Mouse (Mus musculus): ENCODE measurements around the gene Fgd4.

Fgd4 gene

DNA sequence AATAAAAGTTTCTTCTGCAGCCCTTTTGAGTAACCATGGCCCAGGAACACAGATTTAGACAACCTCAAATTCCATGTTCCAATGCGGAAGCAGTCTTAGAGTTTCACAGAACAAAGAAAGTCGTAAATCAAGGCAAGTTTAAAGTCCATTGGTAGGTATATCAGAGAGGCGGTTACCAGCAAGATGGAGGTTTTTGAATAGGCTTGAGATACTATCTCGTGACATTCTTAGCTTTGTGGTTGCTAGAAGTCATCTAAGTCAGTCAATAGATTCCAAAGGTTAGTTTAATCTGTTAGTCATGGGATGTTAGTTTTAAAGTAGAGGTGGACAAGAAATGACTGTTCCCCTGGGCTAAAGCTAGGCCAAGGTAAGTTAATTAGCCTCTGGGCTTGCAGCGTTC, at the start of gene Fgd4:
Gene Fgd4, minus strand, starts transcription at position 89 of the 400 bp plus-strand sequence.
- no peak for DNase-seq

GRCm38 (mm10) chr16:16645148-16645547, 44.8 kb upstream of the Fgd4 start:
- no peak for DNase-seq

GRCm38 (mm10) chr16:16633730-16634129, 33.4 kb upstream of the Fgd4 start:
- no peak for DNase-seq

DNA sequence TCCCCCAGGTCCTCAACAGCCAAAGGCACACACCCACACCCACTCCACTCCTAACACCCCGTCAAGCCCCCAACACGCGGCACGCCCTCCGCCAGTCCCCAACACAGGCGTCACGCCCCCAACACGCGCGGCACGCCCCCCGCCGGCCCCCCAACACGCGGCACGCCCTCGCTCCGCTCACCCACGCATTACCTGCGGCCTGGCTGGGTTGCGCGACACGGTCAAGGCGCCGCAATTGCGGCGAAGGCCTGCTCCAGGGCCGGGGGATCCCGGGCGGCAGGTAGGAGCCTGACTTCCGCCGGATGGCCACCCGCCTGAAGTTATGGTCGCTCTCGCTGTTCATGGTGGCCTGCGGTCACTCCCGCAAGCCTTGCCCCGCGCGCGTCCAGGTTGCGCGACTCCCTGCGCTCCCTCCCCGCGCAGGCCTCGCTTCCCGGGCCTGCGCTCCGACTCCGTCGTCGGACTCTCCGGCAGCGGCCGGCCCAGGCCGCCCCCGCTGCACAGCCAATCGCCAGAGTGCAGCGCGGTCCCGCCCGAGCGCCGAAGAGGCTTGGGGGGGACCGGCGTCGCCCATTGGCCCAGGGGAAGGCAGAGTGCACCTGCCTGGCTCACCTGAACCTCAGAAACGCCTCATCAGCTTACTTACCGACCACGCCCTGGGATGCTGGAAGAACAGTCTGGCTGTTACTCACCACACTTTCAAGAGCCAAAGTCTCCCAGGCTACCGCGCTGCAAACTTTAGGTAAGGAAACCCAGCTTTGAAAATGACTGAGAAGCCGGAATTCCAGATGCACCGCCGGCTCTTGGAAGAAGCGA, 555 bp downstream of the Fgd4 start:
- DNase-seq, result peak; percentile 26

DNA sequence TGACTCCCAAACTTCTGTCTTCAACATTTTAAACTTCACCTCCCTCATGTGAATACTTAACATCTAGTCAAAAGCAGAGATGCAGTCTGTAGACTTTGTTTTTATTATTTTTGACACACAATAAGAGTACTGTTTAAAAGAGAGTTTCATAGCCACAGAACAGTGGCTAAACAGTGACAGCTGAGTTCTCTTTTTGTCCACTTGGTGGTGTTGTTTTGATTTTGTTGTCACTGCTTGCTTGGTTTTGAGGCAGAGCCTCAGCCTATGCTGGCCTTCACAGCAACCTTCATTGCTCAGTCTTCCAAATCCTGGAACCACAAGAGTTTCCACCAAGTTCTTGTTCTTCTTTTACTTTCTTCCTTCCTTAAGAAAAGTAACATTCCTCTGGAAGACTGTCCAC, 3.8 kb downstream of the Fgd4 start:
- DNase-seq, result no peak

DNA sequence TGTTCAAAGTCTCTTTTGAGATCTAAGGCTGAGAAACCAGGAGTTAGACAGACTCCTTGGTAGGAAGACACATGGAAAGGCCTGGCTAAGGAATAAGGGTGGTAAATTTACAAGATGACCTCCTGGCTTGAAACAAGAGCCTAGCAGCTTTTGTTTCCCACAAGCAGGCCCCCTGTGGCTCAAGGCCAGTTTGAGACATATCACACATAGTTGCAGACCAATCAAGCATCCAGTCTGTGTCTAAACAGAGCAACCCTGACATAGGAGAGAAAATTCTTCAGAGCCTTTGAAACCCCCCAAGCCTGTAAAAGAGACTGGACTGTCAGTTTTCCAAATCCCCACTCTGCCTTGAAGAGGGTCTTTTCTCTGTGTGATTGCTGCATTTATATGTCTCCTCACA, 7.7 kb downstream of the Fgd4 start:
- no peak for DNase-seq

GRCm38 (mm10) chr16:16584409-16585032, 15.8 kb downstream of the Fgd4 start:
- DNase-seq, result peak; percentile 71

DNA sequence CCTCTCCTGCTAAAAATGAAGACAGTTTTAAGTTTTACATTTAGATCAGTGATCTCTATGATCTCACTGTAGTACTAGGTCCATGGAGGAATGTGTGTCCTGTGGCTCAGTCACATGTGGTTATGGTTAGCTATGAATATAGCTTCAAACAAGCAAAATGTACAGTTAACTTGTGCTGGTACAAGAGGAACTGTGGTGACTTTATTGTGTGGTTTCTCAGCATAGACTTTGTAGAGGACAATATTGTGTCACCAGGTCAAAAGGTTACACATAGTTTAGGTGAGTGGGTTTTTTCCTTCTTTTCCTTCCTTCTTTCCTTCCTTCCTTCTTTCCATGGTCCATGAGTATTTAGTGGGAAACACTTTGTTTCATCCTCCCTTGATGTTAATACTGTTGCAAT, 23.8 kb downstream of the Fgd4 start:
- no peak for DNase-seq

GRCm38 (mm10) chr16:16574508-16574907, 25.8 kb downstream of the Fgd4 start:
- no peak for DNase-seq

GRCm38 (mm10) chr16:16573167-16573566, 27.2 kb downstream of the Fgd4 start:
- no peak for DNase-seq

DNA sequence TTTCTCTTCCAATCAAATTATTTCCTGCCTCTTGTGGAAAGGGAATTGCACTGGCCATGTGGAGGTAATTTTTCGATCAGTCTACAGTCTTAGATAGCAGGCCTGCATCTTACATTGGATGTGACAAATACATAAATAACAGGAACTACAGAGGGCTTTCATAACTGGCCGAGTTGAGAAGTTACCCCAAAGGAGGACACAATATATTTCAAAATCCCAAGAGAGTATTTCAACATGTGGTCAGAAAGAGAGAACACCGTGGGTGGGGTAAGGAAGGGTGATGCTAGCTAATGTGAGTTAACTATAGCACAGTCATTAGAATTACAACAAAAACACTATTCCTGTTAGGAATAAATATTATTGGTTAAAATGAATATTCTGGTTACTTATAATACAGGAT, 29.0 kb downstream of the Fgd4 start:
- DNase-seq, result no peak

DNA sequence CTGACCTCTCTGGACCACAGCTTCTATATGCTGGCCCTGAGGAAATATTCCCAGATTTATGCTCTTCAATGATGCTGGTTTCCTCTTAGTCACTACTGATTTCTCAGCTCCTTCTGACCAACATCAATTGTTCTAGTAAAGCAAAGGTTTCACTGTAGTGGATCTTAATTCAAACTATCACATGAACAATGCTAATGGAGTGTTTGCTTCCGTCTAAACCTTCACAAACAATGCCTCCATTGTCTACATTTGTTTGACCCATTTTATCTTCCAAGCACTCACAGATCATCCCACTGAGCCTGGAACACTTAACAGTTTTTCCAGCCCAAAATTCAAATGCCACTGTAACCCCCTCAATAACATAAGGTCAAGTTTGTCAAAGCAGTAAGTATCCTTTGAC, 33.6 kb downstream of the Fgd4 start:
- no peak for DNase-seq

DNA sequence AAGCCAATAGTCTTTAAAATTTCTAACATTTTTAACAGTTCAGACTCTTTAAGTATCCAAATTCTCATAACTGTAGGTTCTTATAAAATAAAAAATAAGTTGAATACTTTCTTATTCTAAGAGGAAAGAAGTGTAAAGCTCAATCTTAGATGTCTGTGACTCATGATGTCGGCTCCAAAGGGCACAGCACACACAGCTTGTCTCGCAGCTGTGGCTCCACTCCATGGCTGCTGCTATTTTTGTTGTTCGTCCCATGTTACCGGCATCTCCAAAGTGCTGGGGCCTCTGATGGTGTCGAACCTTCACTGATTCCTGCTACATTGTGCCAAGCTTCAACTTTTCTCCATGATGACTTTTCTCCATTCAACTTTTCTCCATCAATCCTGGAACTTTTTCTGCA, 34.1 kb downstream of the Fgd4 start:
- no peak for DNase-seq

- no peak for DNase-seq
These were observed 34.6 kb downstream of the Fgd4 start for GRCm38 (mm10) chr16:16565786-16566185.

DNA sequence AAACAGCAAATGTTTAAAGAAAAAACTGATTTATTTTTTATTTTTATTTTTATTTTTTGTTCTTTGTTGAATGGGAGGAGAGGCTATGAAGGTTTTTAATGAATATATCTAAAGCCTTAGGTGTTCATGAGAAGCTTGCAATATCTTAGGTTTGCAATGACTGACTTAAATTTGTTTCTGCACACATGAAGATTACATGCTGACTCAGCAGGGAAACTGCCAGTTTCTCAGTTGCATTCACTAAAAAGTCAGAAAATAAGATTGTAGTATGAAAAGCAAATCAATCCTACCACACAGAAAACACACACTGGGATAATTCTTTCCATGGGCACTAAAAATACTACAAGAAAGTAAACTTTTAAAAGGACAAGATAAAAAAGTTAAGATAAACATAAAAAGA, 39.6 kb downstream of the Fgd4 start:
- no peak for DNase-seq

DNA sequence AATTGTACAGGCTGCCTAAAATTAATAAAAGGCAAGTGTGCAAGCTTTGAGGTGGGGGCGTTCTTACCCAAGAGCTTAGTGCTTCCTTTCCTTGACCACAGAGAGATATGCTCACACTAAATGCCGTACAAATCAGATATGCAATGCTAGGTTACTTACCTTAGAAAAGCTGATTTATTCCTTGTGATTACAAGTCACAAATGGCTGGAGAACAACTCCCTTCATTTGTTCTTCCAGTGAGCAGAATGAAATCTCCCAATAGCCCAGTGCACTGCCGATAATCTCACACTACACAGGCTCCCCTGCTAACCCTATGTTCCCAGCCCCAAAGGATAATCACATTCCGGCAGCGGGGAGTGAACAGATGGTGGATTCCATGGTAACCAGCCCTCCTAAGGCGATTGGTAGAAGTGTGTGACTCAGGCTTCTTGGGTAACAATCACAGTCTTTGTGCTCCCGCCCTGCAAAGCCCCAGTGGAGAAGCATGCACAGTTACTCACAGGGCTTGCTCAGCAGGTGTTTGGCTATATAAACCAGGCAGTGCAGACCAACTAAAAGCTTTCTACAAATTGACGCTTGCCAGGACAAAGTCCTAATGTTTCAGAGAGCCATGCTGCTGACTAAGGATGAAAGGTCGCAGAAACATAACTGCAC, 40.3 kb downstream of the Fgd4 start:
- peak; percentile 71 for DNase-seq

DNA sequence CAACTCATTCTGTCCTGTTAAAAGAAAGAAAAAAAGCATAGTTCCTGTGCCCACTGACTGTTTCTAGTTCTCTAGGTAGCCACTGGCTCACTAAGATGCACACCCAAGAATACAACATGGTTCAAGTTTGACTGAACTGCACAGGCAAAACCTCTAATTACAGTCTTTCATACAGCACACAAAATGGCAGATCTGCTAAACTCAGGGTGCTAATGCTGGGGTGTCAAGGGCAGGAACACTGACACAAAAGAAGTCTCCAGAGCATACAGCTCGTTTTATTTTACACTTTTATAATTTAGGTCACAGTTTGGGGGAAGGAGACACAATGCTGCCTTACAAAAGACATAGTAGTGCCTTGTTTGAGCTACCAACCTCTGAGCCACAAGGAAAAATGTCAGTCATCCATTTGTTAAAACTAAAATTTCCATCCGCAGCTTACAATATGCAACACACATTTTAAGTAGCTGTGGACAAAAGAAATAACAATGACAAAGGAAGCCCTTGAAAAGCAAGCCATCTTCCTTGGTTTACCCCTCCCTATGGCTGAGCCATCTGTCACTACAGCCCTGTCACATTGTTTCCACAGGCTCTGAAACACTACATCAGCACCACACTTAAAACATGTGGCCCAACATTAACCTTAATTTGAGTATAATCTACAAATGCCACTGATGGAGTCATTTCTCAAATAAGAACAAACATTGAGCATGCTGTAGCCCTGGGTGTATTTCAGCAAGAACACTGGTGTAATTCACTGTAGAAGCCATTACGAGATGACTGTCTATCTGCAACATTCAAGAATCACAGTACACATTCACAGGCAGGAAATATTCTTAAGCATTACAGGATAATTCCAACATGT, 41.1 kb downstream of the Fgd4 start:
- DNase-seq, result no peak

GRCm38 (mm10) chr16:16557738-16558137, 42.6 kb downstream of the Fgd4 start:
- DNase-seq, result no peak

DNA sequence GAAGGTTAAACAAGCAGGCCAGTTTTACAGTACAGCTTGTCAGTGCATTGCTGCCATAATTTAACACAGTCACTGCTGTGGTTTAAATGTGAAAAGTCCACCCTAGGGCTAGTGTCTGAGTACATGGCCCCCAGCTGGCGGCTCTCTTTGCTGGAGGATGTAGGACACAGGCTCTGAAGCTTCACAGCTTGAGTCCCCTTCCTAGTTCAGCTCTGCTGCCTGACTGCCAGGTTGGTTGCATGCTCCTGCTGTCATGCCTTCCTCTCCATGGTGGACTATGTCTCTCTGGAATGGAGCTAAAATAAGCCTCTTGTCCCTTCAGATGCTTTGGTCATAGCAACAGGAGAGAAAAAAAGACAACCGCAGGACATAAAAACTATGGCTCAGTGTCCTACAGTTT, 46.3 kb downstream of the Fgd4 start:
- no peak for DNase-seq

- DNase-seq, result no peak
These were observed 48.2 kb downstream of the Fgd4 start for GRCm38 (mm10) chr16:16552197-16552596.

DNA sequence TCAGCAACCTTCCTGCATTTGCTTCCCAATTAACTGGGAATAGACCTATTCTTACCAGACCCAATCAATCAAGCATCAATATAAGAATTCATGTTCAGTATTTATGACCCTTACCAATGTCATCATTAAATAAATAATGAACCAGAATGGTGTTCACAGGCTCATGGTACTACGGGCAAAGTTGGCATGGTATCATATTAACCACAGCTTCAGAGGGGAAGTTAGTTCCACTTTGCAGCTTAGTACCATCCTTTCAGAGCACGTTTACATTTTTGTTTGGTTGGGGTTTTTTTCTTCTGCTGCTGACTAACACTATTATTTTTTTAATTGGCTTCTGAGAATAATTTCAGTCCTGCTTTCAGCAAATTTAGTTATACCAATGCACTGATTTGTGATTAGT, 51.2 kb downstream of the Fgd4 start:
- no peak for DNase-seq

DNA sequence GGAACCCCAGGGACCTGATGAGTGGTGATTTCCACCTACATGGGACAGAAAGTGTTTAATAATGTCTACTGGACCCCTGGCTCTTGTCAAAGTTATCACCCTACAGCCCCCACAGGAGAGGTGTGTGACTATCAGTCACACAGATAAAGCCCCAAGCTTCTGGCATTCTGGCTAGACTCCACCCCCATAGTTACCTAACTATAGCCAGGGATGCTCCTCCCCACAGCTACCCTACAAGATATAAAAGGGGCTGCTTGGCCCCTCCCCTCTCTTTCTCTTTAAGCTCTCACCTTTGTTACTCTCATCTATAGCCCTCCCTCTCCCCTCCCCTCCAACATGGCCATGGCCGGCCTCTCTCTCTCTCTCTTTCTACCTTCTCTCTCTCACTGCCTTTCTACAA, 53.7 kb downstream of the Fgd4 start:
- no peak for DNase-seq

DNA sequence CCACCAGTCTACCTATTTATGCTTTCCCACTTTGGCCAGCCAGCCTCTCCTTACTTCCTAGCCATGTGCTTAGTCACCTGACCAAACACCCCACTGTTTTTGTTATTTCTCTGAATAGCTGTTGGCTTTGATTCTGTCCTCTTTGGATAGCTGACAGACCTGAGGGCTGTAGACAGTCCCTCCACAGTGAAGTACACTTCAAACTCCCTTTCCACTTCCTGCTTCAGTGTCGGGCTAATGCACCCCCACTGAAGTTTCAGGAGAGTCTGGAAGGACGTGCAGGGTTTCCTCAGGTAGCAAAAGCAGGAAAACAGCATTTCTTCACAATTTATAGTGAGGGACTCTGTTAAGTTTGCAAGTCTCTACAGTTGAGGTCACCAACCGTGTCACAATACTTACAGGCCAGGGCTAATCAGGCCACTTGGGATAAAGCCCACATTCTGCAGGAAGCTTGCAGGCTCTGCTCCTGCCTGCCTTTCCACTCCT, 57.4 kb downstream of the Fgd4 start:
- DNase-seq, result no peak
